Mouse (Mus musculus): Measurements from ENCODE around the gene Efs. TPM values are rescaled to one million over a fixed set of nuclear protein-coding genes. Genes with fewer than 3 reads are reported as not detected.

Efs gene
- total RNA-seq (2023): not detected

GRCm38 (mm10) chr14:54925349-54926342, at the start of gene Efs:
TSS of gene Efs (minus strand) at chr14:54926126.

GRCm38 (mm10) chr14:54966320-54966977, 40.5 kb upstream of the Efs start, which contains the start of gene Myh6:
TSS of gene Myh6 (minus strand) at chr14:54966927.

GRCm38 (mm10) chr14:54935904-54936830, 10.2 kb upstream of the Efs start, which contains the start of gene Cmtm5:
TSS of gene Cmtm5 (plus strand) at chr14:54936261.

GRCm38 (mm10) chr14:54932645-54933150, 6.8 kb upstream of the Efs start, which contains the start of gene Il25:
TSS of gene Il25 (plus strand) at chr14:54932695.

GRCm38 (mm10) chr14:54912886-54913285, 13.0 kb downstream of the Efs start, which contains the start of gene Slc22a17:
TSS of gene Slc22a17 (minus strand) at chr14:54913132.

GRCm38 (mm10) chr14:54892200-54892599, 33.7 kb downstream of the Efs start, which contains the start of gene Pabpn1:
TSS of gene Pabpn1 (plus strand) at chr14:54892500.

GRCm38 (mm10) chr14:54883154-54884021, 42.5 kb downstream of the Efs start, which contains the start of the genes Bcl2l2 and Gm20521:
TSS of gene Bcl2l2 (plus strand) at chr14:54883377.
TSS of gene Gm20521 (plus strand) at chr14:54883441.

GRCm38 (mm10) chr14:54877048-54877715, 48.7 kb downstream of the Efs start, which contains the start of gene Ppp1r3e:
TSS of gene Ppp1r3e (minus strand) at chr14:54877550.

GRCm38 (mm10) chr14:54870861-54871260, 55.1 kb downstream of the Efs start, which contains the start of gene Homez:
TSS of gene Homez (minus strand) at chr14:54870961.

Other genes with a start within 250 kb of the Efs start
- 10 to 100 TPM; 28.6 to 30.0 TPM for gene 1700123O20Rik, start 239.9 kb downstream of the Efs start, total RNA-seq (2023)
- 100 to 1,000 TPM; 231 to 260 TPM for gene Acin1, start 239.2 kb downstream of the Efs start, total RNA-seq (2023)
- gene Gm29776, start 227.3 kb downstream of the Efs start, total RNA-seq (2023): under 1 TPM; 0.31 to 0.38 TPM
- 100 to 1,000 TPM; 146 to 191 TPM for gene Cebpe, start 214.0 kb downstream of the Efs start, total RNA-seq (2023)
- gene Slc7a8, start 144.2 kb downstream of the Efs start, total RNA-seq (2023): 1 to 10 TPM; 5.3 to 5.6 TPM
- gene Rnf212b, start 112.0 kb downstream of the Efs start, total RNA-seq (2023): not detected
- 10 to 100 TPM; 12.0 to 12.3 TPM for gene Homez, start 55.2 kb downstream of the Efs start, total RNA-seq (2023)
- gene Ppp1r3e, start 48.6 kb downstream of the Efs start, total RNA-seq (2023): 1 to 10 TPM; 2.4 to 2.5 TPM
- 10 to 100 TPM in 1 of 2 experiments, 1 to 10 TPM in 1; 8.3 to 13.1 TPM for gene Bcl2l2, start 42.7 kb downstream of the Efs start, total RNA-seq (2023)
- gene Gm20521, start 42.7 kb downstream of the Efs start, total RNA-seq (2023): 1 to 10 TPM in 1 of 2 experiments, not detected in 1; 3.2 TPM
- 100 to 1,000 TPM; 141 to 157 TPM for gene Pabpn1, start 33.6 kb downstream of the Efs start, total RNA-seq (2023)
- gene Slc22a17, start 13.0 kb downstream of the Efs start, total RNA-seq (2023): under 1 TPM; 0.27 to 0.49 TPM
- not detected for gene Il25, start 6.6 kb upstream of the Efs start, total RNA-seq (2023)
- gene Cmtm5, start 10.1 kb upstream of the Efs start, total RNA-seq (2023): not detected
- gene Myh6, start 40.8 kb upstream of the Efs start, total RNA-seq (2023): not detected
- gene Gm17428, start 50.8 kb upstream of the Efs start, total RNA-seq (2023): not detected
- under 1 TPM in 1 of 2 experiments, not detected in 1; 0.09 TPM for gene Myh7, start 68.5 kb upstream of the Efs start, total RNA-seq (2023)
- 10 to 100 TPM; 39.0 to 42.8 TPM for gene Ngdn, start 89.3 kb upstream of the Efs start, total RNA-seq (2023)
- gene Zfhx2, start 166.2 kb upstream of the Efs start, total RNA-seq (2023): 1 to 10 TPM; 1.4 to 1.9 TPM
- gene Thtpa, start 168.7 kb upstream of the Efs start, total RNA-seq (2023): 1 to 10 TPM; 2.7 to 3.1 TPM
- 10 to 100 TPM; 42.3 to 46.1 TPM for gene Ap1g2, start 180.5 kb upstream of the Efs start, total RNA-seq (2023)
- gene Jph4, start 190.8 kb upstream of the Efs start, total RNA-seq (2023): not detected